Mouse (Mus musculus) spleen, adult 2 months (tissue): ENCODE data around the gene Rdh19.

Experiments
- CTCF ChIP-seq: fragments of 200-500 bp; IDR thresholded peaks from 2 replicates; pipeline ENCODE4 v1.5.1; 2011; ENCODE audit warnings: mild to moderate bottlenecking, inconsistent platforms; ENCODE audit not compliant: insufficient read depth, insufficient read length, insufficient replicate concordance; ENCODE audit errors: extremely low read depth
- POLR2A ChIP-seq: fragments of 200-500 bp; IDR thresholded peaks from 2 replicates; pipeline ENCODE4 v1.6.1; 2011; ENCODE audit warnings: low read depth, low read length, inconsistent platforms

GRCm38 (mm10) chr10:127849628-127850027 lies at the start of gene Rdh19:
- TF ChIP-seq CTCF (no peak), POLR2A (no peak)
